Mouse (Mus musculus): Measurements from ENCODE around the gene Gatad1. TPM values are rescaled to one million over a fixed set of nuclear protein-coding genes. Genes with fewer than 3 reads are reported as not detected.
"Not testable (repeated sequence)": the region's sequence is repeated elsewhere in the genome, so short reads cannot be mapped to it uniquely, and the experiment has no call there.

Gene Gatad1
- polyA plus RNA-seq, 1 experiment: 125 TPM

DNA sequence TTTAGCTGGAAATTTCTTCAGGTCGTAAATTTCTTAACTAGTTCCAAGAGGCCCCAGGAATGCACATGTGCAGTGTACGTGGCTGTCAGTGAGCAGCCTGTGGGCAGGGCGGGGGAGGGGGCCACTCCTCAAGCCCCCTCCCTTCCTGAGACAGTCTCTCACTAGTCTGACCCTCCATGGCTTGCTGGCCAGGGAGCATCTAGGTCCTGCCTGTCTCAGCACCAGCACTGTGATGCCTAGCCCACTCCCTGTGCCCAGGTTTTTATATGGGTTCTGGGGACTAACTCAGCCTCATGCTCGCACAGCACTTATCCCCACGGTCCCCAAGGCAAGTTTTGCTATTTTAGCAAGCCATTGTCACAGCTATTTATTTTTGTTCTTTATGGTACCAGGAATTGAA lies 24.7 kb downstream of the Gatad1 start:
- no peaks in the 10 kb centered on the region for H3K79me3 ChIP-seq (ENCODE audit: low read depth)
- no peak overlapping the region for H3ac ChIP-seq (ENCODE audit: control insufficient read depth, insufficient read length, low read depth)
- no peak overlapping the region for H3K4me3 ChIP-seq (ENCODE audit: insufficient read depth, poor library complexity, severe bottlenecking)
- H3K36me3 ChIP-seq (ENCODE audit: control insufficient read depth, insufficient read depth): peaks cover 12% of the 10 kb centered on the region
- H3K27me3 ChIP-seq (ENCODE audit: control insufficient read depth, insufficient read depth, insufficient read length): no peaks in the 10 kb centered on the region
- no peak for TF ChIP-seq CTCF (IDR thresholded peaks at IDR 0.05; ENCODE audit: control insufficient read depth, insufficient read depth, insufficient read length)
- no peak for TF ChIP-seq USF1 (IDR thresholded peaks at IDR 0.05; ENCODE audit: low read depth)
- no peak for TF ChIP-seq MYOD1 (IDR thresholded peaks at IDR 0.05; ENCODE audit: control insufficient read depth, insufficient read length, low read depth)
- TF ChIP-seq MYOG (IDR thresholded peaks at IDR 0.05; ENCODE audit: control insufficient read depth, extremely low read depth, insufficient read length): no peak
- TF ChIP-seq FOSL1 (IDR thresholded peaks at IDR 0.05; ENCODE audit: insufficient read depth, low read length, poor library complexity, severe bottlenecking): no peak
- TF ChIP-seq MAX (IDR thresholded peaks at IDR 0.05): no peak
- no peak for TF ChIP-seq CEBPB (IDR thresholded peaks at IDR 0.05; ENCODE audit: low read depth)
- no peaks in the 10 kb centered on the region for H3K79me2 ChIP-seq (ENCODE audit: control insufficient read depth, insufficient read depth)

DNA sequence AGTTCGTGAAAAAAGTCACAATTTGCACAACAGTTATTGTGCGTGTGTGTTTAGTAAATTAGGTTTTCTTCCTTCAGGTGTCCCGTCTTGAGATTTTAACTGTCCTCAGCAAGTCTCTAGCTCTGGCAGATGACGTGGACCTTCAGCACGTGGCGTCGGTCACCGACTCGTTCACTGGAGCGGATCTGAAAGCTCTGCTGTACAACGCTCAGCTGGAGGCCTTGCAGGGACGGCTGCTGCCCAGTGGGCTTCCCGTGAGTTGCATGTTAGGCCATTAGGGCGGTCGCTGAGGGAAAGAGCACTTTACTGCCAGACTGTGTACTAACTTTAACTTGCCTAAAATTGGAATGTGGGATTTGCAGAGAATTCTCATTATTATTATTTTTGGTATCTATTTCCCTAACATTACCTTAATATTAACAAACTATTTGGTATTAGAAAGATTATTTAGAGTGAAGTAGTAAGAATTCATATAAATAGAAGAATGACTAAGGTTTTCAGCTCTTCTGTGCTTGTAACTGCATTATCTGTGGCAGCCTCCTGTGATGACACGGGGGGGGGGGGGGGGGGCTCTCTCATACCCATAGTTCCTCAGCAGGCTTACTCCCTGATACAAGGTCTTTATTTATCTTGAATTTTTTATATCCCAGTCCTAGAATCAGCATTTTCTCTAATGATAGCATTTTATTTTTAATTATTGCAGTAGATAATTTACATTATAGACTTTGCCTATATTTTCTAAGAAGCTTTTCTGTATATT lies 25.3 kb downstream of the Gatad1 start:
- Histone ChIP-seq H3K36me3 (ENCODE audit: control insufficient read depth, insufficient read depth) (peaks cover 8% of the 10 kb centered on the region), H3K27me3 (ENCODE audit: control insufficient read depth, insufficient read depth, insufficient read length) (no peaks in the 10 kb centered on the region), H3K79me3 (ENCODE audit: low read depth) (no peaks in the 10 kb centered on the region), H3K4me3 (ENCODE audit: insufficient read depth, poor library complexity, severe bottlenecking) (no peak overlapping the region), H3K79me2 (ENCODE audit: control insufficient read depth, insufficient read depth) (no peaks in the 10 kb centered on the region), H3ac (ENCODE audit: control insufficient read depth, insufficient read length, low read depth) (no peak overlapping the region)
- TF ChIP-seq USF1 (IDR thresholded peaks at IDR 0.05; ENCODE audit: low read depth) (no peak), CTCF (IDR thresholded peaks at IDR 0.05; ENCODE audit: control insufficient read depth, insufficient read depth, insufficient read length) (no peak), MYOG (IDR thresholded peaks at IDR 0.05; ENCODE audit: control insufficient read depth, extremely low read depth, insufficient read length) (no peak), MYOD1 (IDR thresholded peaks at IDR 0.05; ENCODE audit: control insufficient read depth, insufficient read length, low read depth) (no peak), MAX (IDR thresholded peaks at IDR 0.05) (no peak), FOSL1 (IDR thresholded peaks at IDR 0.05; ENCODE audit: insufficient read depth, low read length, poor library complexity, severe bottlenecking) (no peak)

DNA sequence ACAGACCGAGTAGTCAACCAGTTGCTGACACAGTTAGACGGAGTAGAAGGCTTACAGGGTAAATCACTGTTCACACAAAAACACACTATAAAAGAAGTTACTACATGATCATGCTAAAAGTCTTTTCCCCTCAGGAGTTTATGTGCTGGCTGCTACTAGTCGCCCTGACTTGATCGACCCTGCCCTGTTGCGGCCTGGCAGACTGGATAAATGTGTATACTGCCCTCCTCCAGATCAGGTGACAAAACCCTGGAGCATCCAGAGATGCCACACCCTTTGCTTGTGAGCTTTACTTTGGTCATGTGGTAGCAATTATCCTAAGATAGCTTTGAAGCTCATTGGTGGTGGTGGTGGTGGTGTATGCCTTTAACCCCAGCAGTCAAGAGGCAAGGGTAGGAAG lies 26.9 kb downstream of the Gatad1 start:
- no peak for TF ChIP-seq FOSL1 (IDR thresholded peaks at IDR 0.05; ENCODE audit: insufficient read depth, low read length, poor library complexity, severe bottlenecking)
- TF ChIP-seq USF1 (IDR thresholded peaks at IDR 0.05; ENCODE audit: low read depth): no peak
- no peak for TF ChIP-seq CEBPB (IDR thresholded peaks at IDR 0.05; ENCODE audit: low read depth)
- TF ChIP-seq CTCF (IDR thresholded peaks at IDR 0.05; ENCODE audit: control insufficient read depth, insufficient read depth, insufficient read length): no peak
- no peak for TF ChIP-seq MYOD1 (IDR thresholded peaks at IDR 0.05; ENCODE audit: control insufficient read depth, insufficient read length, low read depth)
- no peak for TF ChIP-seq MYOG (IDR thresholded peaks at IDR 0.05; ENCODE audit: control insufficient read depth, extremely low read depth, insufficient read length)
- no peak for TF ChIP-seq MAX (IDR thresholded peaks at IDR 0.05)
- no peak overlapping the region for H3ac ChIP-seq (ENCODE audit: control insufficient read depth, insufficient read length, low read depth)
- H3K36me3 ChIP-seq (ENCODE audit: control insufficient read depth, insufficient read depth): peaks cover 11% of the 10 kb centered on the region
- no peaks in the 10 kb centered on the region for H3K27me3 ChIP-seq (ENCODE audit: control insufficient read depth, insufficient read depth, insufficient read length)
- no peaks in the 10 kb centered on the region for H3K79me3 ChIP-seq (ENCODE audit: low read depth)
- H3K4me3 ChIP-seq (ENCODE audit: insufficient read depth, poor library complexity, severe bottlenecking): no peak overlapping the region
- H3K79me2 ChIP-seq (ENCODE audit: control insufficient read depth, insufficient read depth): no peaks in the 10 kb centered on the region

GRCm38 (mm10) chr5:3620486-3620885 lies 36.5 kb downstream of the Gatad1 start:
- TF ChIP-seq USF1 (IDR thresholded peaks at IDR 0.05; ENCODE audit: low read depth): no peak
- TF ChIP-seq MYOG (IDR thresholded peaks at IDR 0.05; ENCODE audit: control insufficient read depth, extremely low read depth, insufficient read length): no peak
- no peak for TF ChIP-seq FOSL1 (IDR thresholded peaks at IDR 0.05; ENCODE audit: insufficient read depth, low read length, poor library complexity, severe bottlenecking)
- TF ChIP-seq MAX (IDR thresholded peaks at IDR 0.05): no peak
- no peak for TF ChIP-seq MYOD1 (IDR thresholded peaks at IDR 0.05; ENCODE audit: control insufficient read depth, insufficient read length, low read depth)
- TF ChIP-seq CTCF (IDR thresholded peaks at IDR 0.05; ENCODE audit: control insufficient read depth, insufficient read depth, insufficient read length): no peak
- no peak for TF ChIP-seq CEBPB (IDR thresholded peaks at IDR 0.05; ENCODE audit: low read depth)
- Histone ChIP-seq H3K27me3 (ENCODE audit: control insufficient read depth, insufficient read depth, insufficient read length) (no peaks in the 10 kb centered on the region), H3ac (ENCODE audit: control insufficient read depth, insufficient read length, low read depth) (no peak overlapping the region), H3K36me3 (ENCODE audit: control insufficient read depth, insufficient read depth) (peaks cover 11% of the 10 kb centered on the region), H3K79me3 (ENCODE audit: low read depth) (no peaks in the 10 kb centered on the region), H3K4me3 (ENCODE audit: insufficient read depth, poor library complexity, severe bottlenecking) (no peak overlapping the region), H3K79me2 (ENCODE audit: control insufficient read depth, insufficient read depth) (no peaks in the 10 kb centered on the region)

DNA sequence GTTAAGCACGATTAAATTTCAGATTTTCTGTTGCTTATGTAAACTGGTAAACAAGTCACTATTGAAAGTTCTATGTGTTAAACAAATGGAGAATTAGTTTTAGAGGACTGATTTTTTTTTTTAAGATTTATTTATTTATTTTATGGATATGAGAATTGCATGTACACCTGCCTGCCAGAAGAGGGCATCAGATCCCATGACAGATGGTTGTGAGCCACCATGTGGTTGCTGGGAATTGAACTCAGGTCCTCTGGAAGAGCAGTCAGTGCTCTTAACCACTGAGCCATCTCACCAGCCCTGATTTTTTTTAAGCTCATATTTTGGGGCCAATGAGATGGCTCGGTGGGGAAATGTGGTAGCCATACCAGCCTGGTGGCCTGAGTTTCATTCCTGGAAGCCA lies 45.1 kb downstream of the Gatad1 start:
- not testable (repeated sequence) for H3K79me2 ChIP-seq (ENCODE audit: control insufficient read depth, insufficient read depth); H3K79me3 ChIP-seq (ENCODE audit: low read depth); H3K36me3 ChIP-seq (ENCODE audit: control insufficient read depth, insufficient read depth); H3K4me3 ChIP-seq (ENCODE audit: insufficient read depth, poor library complexity, severe bottlenecking); H3K27me3 ChIP-seq (ENCODE audit: control insufficient read depth, insufficient read depth, insufficient read length); H3ac ChIP-seq (ENCODE audit: control insufficient read depth, insufficient read length, low read depth)

DNA sequence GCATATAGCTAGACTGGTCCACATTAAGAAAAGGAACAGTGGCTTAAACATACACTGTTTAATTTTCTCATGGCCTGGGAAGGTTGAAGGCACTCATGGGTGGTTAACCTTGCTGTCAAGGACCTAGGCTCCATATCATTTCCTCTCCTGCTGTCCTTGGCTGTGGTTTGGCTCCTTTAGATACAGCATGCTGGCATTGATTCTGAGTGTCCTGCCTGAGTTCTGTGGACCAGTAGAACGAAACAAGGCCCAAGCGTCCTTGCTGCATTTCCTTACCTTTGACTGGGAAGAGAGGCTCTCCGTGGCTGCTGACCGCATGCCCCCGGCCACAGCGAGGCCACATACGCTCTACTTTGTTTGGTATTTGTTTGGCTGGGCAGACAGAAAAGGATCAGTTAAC lies 47.7 kb downstream of the Gatad1 start:
- Histone ChIP-seq H3K27me3 (ENCODE audit: control insufficient read depth, insufficient read depth, insufficient read length) (no peaks in the 10 kb centered on the region), H3K36me3 (ENCODE audit: control insufficient read depth, insufficient read depth) (peaks cover 11% of the 10 kb centered on the region)

More for the DNA sequence above, 47.7 kb downstream of the Gatad1 start:
- H3K79me3 ChIP-seq (ENCODE audit: low read depth): no peaks in the 10 kb centered on the region
- no peak for TF ChIP-seq FOSL1 (IDR thresholded peaks at IDR 0.05; ENCODE audit: insufficient read depth, low read length, poor library complexity, severe bottlenecking)
- no peak for TF ChIP-seq MAX (IDR thresholded peaks at IDR 0.05)
- no peak for TF ChIP-seq MYOG (IDR thresholded peaks at IDR 0.05; ENCODE audit: control insufficient read depth, extremely low read depth, insufficient read length)
- TF ChIP-seq CEBPB (IDR thresholded peaks at IDR 0.05; ENCODE audit: low read depth): no peak
- H3K79me2 ChIP-seq (ENCODE audit: control insufficient read depth, insufficient read depth): no peaks in the 10 kb centered on the region
- no peak overlapping the region for H3ac ChIP-seq (ENCODE audit: control insufficient read depth, insufficient read length, low read depth)
- H3K4me3 ChIP-seq (ENCODE audit: insufficient read depth, poor library complexity, severe bottlenecking): no peak overlapping the region

Data from C2C12 (cell line).